Mouse (Mus musculus) heart, adult 2 months (tissue): Measurements from ENCODE around the gene Gm21897.

Experiments
- EP300 ChIP-seq: fragments of 200-500 bp; IDR thresholded peaks from 2 replicates; pipeline ENCODE4 v1.6.1; 2011; ENCODE audit warnings: low read depth, low read length, control low read depth; ENCODE audit not compliant: insufficient read depth
- POLR2A ChIP-seq: fragments of 200-500 bp; IDR thresholded peaks from 2 replicates; pipeline ENCODE4 v1.6.1; 2011; ENCODE audit warnings: mild to moderate bottlenecking, low read depth, low read length, control low read depth; ENCODE audit not compliant: insufficient read depth

DNA sequence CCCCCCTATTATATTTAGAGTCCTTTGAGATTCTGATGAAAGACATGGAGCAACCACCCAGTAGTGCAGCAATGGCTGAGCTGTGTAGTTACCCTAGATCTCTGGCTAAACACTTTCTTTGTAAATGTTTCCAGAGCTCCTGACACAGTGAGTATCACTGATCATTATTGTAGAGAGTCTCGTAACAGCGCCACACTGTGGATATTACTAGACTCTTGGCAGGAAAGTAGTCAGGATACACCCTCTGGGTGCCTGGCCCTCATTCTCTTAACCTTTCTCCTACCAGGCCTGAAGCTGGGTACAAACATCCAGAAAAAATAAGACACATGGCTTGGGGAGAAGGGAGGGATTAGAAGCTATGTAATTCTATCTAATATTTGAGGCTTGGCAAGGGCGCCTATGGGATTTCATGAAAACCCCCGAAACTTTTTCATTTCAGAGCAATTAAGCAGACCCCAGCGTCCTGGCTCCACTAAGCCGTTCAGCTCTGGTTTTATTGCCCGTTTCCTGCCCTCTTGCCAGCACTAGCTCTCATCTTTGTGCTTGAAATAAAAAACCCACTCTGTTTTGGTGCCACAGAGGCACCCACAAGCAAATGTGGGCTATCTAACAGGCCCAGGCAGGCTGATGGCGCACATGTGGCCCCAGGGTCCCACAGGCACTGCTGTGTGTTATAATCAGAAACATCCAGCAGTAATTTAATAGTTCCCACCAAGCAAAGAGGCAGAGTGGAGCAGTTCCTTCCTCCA lies 22.2 kb upstream of the Gm21897 start:
- TF ChIP-seq EP300 (no peak), POLR2A (no peak)
